Mouse (Mus musculus) cerebellum, adult (tissue): ENCODE results near the gene Mllt1.

Experiments used
- ATAC-seq: cut with Nextera tagmentation; 2 replicates; pipeline ENCODE4 v1.9.2; 2017; ENCODE audit warnings: mild to moderate bottlenecking, moderate library complexity, mixed read lengths; ENCODE audit not compliant: insufficient number of reproducible peaks, low FRiP score, low TSS enrichment

Mllt1 gene

GRCm38 (mm10) chr17:56938751-56939150, 3.5 kb upstream of the Mllt1 start:
- ATAC-seq: no peak

- no peak for ATAC-seq
Observed at GRCm38 (mm10) chr17:56936731-56937130, 1.5 kb upstream of the Mllt1 start.

GRCm38 (mm10) chr17:56934545-56935330, 477 bp downstream of the Mllt1 start:
- ATAC-seq: peak; percentile 43; the same call in 1 of the 2 replicates

GRCm38 (mm10) chr17:56933395-56933794, 1.8 kb downstream of the Mllt1 start:
- ATAC-seq: no peak

- ATAC-seq: no peak
Observed at GRCm38 (mm10) chr17:56930026-56930425, 5.2 kb downstream of the Mllt1 start.

GRCm38 (mm10) chr17:56929530-56929929, 5.7 kb downstream of the Mllt1 start:
- ATAC-seq: no peak

GRCm38 (mm10) chr17:56929101-56929500, 6.1 kb downstream of the Mllt1 start:
- ATAC-seq: no peak

- ATAC-seq: no peak
Observed at GRCm38 (mm10) chr17:56925998-56926397, 9.2 kb downstream of the Mllt1 start.

GRCm38 (mm10) chr17:56919725-56920124, 15.5 kb downstream of the Mllt1 start:
- ATAC-seq: no peak

- ATAC-seq: no peak
Observed at GRCm38 (mm10) chr17:56917166-56917565, 18.0 kb downstream of the Mllt1 start.

GRCm38 (mm10) chr17:56913444-56913843, 21.8 kb downstream of the Mllt1 start:
- ATAC-seq: no peak

GRCm38 (mm10) chr17:56913023-56913422, 22.2 kb downstream of the Mllt1 start:
- no peak for ATAC-seq

GRCm38 (mm10) chr17:56909764-56910163, 25.5 kb downstream of the Mllt1 start:
- 0 out of 2 replicates have a peak, but pooled peaks have one; percentile 58 for ATAC-seq

- no peak for ATAC-seq
Observed at GRCm38 (mm10) chr17:56907887-56908286, 27.3 kb downstream of the Mllt1 start.

GRCm38 (mm10) chr17:56907096-56907495, 28.1 kb downstream of the Mllt1 start:
- no peak for ATAC-seq

GRCm38 (mm10) chr17:56906166-56906565, 29.0 kb downstream of the Mllt1 start:
- ATAC-seq: no peak

GRCm38 (mm10) chr17:56902698-56903097, 32.5 kb downstream of the Mllt1 start:
- ATAC-seq: no peak

- ATAC-seq: 0 out of 2 replicates have a peak, but pooled peaks have one; percentile 64
Observed at GRCm38 (mm10) chr17:56897630-56898195, 37.5 kb downstream of the Mllt1 start.

- ATAC-seq: no peak
Observed at GRCm38 (mm10) chr17:56896513-56897129, 38.6 kb downstream of the Mllt1 start.

GRCm38 (mm10) chr17:56895368-56895918, 39.8 kb downstream of the Mllt1 start:
- ATAC-seq: no peak

- no peak for ATAC-seq
Observed at GRCm38 (mm10) chr17:56890018-56890417, 45.2 kb downstream of the Mllt1 start.
